Mouse (Mus musculus) brain, adult 2 months (tissue): ENCODE data around the gene Neb.
A peak's percentile ranks its signal among the peaks of the same experiment; 100 is the strongest.

Experiments used
- DNase-seq: peaks from one replicate; pipeline ENCODE4 v3.0.0; 2011; ENCODE audit warnings: low read depth, low spot score

Neb gene

DNA sequence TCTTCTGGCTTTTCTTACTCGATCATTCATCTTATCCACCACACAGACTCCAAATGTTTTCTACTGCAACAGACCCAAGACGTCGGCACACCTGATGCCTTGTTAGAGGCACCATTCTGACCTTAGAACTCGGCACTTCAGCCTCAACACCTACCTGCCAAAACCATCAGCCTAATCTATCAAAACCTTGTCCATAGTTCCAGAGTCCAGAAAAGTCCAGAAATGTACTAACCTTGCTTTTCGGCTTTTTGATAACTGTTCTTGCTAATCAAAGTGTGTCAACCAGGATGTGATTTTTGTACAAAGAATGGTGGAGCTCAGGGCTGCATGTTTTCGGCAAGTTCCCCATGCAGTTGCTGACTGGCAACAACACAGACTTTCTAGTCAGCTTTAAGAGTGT is 3.6 kb downstream of the Neb start:
- DNase-seq = no peak

DNA sequence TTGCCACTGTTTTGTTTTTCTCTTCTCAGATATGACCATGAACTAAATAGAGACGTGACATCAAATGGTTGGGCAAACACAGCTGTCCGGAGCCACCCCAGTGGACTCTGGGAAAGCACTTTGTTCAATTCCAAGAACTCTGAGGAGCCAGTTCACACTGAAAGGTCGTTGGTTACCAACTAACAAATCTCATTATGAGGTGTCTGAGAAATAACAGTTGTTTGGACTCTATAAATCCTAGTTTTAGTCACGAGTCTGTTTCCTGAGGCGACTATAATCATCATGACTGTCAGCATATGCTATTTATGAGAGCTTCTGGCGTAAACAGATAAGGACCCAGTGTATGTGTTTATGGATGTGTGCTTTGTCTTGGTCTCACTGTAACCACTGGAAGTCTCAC is 5.8 kb downstream of the Neb start:
- no peak for DNase-seq

DNA sequence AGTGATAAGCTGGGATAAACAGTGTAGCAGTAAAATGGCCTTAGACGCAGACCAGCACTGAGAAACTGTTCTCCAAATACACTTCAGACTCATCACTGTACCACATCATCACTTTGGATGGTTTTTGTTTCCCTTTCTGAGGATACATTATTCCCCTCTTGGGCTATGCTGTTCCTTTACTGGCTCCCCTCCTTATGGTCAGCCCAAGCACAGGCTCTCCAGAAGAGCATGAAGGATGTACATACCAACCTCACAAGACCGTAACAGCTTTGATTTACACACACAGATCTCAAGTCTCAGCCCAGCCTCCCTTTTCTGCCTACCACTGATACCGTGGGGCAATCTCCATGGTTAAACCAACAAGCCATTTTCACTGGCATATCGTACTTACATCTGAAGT is 6.2 kb downstream of the Neb start:
- no peak for DNase-seq

DNA sequence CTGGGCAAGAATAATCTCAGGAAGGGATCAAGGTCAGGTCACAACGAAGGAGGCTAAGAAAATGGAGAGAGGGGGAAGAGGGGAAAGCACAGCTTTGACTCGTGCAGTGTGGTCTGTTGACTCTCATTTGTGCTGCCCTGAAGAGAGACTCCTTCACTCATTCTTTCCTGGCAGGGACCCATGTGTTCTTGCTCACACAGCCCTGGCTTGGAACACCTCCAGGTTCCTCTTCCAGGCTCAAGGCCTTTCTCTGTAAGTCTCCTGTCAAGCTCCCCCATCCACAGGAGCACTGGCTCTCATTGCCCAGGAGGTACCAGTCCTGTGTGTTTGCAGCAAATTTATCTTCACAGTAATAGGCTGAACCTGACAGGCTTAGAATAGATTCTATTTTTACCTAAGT is 7.2 kb downstream of the Neb start:
- DNase-seq = peak; percentile 78

DNA sequence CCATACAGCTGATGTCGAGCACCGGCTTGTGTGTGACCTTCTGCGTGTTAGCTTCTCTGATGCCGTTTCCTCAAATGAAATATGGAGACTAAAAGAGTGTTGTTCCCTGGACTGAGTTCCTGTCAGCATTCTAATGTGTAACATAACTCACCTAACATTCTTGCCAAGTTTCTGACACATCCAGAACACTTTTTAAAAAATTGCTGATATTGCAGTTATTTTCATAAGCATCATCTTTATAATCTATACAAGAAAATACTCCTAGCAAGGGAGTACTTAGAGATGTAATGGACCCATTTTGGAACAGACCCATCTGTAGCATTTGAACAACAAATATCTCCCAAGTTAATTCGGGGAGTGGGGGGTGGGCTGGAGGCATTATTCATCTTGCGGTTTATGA is 8.7 kb downstream of the Neb start:
- DNase-seq = no peak

DNA sequence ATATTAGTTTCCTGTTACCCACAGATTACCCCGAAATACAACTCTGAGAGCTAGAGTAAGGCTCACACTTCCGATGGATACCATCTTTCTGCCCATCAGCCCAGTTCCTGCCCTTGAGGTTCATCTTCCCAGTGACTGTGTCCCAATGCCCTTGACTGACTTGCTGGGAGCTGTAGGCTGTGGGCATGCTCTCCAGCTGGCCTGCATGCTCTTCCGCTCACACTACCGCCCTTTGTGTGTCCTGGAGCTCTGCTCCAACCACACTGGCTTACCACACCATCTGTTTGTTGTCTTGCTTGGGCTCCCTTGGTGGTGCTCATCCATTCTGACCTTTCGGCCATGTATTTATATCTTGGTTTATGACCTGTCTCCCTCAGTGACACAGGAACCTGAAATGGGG is 10.6 kb downstream of the Neb start:
- peak; percentile 20 for DNase-seq

DNA sequence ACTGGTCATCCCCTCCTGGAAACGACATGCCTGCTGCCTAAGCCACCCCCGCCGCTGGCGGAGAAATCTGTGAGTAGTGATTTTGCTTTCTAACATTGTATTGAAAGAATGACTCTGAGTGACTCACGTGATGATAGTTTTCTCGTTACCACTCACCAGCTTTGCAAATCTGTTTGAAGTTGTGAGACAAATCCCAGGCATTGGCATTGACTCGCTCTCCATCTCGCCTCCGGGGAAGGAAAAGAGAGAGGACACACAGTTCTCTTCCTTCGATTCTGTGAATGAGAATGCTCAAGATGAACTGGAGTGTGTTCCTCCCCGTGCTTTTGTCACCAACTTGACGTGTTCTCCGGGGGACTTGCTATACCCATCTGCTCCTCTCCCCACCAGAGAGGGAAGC is 11.0 kb downstream of the Neb start:
- peak; percentile 57 for DNase-seq

DNA sequence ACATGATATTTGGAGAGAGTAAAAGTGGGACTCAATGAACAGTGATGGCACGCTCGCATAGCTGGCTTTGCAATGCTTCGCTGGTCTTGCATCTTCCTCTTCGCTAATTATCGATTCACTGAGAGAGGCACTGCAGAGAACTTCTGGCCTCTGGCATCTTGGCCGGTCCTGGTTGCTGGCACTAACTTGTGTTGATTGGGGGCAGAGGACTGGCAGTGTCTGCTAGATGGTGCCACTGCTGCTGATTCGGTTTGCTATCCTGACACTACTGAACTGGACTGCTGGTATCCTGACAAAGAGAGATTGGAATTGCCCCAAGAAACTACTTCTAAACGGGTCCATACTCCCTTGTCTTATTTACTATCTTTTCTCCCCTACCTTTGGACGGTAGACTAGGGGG is 17.2 kb downstream of the Neb start:
- no peak for DNase-seq

DNA sequence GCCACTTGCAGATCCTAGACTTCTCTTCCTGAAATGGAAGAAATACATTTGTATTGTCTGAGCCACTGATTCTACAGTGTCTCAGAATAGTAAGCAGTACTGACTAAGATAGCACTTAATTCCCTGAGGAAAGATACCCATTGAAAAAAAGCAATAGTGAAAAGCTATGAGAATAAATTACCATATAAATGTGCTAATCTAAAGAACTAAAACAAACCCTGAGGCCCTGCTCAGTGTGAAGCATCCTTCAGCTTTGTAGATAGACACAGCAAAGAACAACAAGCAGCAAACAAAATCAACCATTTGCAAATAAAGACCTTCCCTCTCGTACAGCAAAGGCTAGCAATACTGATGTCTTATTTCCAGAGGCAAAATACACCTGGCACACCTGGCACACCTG is 18.6 kb downstream of the Neb start:
- DNase-seq = no peak

DNA sequence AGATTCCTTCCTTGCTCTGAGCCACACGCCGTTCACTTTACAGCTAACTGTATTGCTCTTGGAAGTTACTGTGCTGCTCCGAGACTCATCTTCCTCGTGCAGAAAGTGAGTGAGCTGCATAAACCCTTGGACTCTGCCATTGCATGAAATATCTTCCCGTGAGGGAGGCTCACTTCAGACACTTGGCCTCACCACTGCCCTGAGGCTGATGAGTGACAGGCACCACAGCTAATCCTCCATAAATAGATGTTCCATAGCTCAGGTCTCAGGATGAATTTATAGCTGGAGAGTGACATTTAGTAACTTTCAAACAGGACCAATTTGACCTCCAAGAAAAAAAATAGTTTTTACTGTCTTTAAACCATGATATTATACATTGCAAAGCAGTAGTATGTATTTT is 20.1 kb downstream of the Neb start:
- no peak for DNase-seq

DNA sequence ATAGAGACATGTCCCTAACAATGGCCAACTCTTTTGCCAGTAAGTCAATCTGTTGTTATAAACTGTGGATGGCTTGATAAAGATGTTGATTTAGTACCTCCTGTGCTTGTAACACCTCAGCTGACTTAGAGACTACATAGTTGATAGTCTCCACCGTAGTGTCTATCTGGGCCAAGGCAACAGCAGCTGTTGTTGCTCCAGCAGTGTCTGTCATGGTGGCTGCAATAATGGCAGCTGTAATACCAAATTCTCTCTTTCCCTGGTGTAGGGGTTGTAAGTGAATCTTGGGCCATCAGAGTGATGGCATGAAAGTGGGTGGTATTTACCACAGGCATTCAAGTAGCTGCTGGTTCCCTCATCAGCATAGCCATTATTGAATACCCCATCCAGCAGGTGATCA is 27.2 kb downstream of the Neb start:
- DNase-seq = no peak

DNA sequence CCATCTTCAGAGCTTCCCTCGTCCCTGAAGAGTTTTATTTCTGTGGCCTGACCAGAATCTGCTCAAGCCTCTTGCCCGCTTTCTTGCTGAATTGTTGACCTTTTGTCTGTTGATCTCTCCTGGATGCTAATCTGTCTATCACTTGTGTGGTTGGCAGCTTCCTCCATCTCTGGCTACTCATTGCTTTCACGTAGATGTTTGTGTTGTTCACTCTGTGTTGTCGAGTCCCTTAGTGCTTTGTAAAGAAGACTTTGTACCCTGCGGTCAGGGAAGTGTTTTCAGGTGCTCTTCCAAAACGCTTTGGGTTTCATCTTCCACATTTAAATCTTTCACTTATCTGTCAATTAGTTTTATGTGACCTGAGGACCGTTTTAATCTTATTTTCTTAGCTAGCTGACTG is 37.3 kb downstream of the Neb start:
- no peak for DNase-seq

DNA sequence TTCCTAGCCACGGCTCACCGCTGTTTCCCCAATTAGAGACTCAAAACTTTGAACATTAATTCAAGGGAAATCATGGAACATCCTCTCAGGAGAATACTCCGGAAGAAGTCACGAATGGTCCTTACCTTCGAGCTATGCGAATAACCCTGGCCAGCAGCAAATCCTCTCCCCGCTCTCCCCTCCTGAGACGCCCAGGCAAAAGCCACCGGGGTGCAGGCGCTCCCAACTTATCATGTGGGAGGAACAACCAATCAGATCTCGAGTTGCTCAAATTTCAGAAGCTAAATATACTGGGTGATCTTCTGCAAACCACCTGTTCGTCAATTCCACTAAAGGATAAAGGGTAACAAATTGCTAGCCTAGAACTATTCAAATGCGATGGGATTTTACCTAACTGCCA is 42.7 kb downstream of the Neb start:
- no peak for DNase-seq

DNA sequence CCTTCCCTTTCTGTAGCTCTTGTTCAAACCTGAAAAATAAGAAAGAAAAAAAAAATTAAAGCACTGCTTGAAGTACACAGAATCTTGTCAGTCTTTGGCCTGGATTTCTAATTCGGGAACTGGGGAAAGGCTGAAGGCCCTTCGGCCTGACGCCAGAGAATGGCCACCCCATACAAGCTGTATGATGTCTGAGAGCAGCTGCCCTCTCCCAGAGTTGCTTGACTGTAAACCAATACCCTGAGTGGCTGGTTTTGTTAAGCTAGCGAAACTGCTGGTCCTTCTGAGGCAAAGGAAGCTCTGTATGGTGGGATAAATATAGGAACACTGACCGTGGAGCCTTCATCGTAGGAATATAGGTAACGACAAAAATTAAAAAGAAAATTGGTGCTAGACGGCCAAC is 43.2 kb downstream of the Neb start:
- DNase-seq = no peak

DNA sequence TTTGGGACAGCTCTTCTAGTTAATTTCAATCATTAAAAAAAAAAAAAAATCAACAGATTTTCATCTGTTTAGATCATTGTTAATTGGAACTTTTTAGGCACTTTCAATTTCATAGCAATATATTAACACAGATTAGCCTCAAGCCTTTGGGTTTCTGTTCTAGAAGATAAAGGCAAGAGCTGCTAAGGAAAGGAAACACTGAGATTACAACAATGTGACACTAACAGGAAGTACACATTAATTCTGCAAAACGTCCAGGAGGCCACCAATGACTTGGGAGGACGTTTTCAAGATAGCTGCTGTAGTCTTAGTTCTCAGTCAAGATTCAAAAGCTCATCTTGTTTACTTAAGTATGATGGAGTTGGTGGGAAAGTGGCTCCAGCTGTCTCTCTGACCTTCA is 44.7 kb downstream of the Neb start:
- DNase-seq = no peak

DNA sequence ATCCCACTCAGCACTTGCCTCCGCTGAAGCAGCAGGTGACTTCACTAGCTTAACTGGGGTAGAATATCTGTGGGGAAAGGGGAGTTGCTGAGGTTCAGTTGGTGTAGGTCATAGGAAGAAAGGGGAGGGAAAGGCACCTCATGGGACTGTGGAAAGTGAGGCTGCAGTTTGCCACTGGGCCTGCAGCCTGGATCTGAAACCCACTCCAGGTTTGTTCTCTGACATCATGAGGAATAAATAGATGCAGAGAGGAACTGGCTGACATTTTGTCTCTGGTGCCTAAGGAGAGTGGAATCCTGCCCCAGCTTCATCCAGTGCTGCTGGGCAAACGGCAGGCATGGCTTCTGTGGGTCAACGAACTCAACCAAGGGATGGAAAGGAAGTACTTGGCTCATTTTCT is 46.5 kb downstream of the Neb start:
- no peak for DNase-seq

DNA sequence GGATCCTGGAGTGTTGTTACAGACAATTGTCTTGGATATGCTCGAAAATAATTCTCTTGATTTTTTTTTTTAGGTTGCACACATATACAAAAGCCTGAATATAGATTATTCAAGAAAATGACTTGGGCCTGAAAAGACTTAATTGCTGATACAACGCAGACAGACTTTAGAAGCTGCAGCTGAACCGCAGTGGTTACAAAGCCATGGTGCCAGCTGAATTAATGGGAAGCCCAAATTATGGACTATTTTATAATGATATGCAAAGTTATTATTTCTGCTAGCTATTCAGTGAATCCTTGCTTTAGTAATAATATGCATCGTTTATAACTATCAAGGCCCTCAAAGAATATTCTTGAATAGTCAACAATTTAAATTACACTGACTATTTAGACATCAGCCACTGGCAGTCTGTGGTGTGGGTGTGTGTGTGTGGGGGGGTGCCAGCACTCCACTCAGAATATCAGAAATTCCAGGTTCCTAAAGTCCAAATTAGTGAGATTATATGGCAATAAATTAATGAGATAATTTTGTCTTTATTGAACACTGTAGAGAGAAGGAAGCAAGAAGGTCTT is 50.9 kb downstream of the Neb start:
- DNase-seq = no peak

DNA sequence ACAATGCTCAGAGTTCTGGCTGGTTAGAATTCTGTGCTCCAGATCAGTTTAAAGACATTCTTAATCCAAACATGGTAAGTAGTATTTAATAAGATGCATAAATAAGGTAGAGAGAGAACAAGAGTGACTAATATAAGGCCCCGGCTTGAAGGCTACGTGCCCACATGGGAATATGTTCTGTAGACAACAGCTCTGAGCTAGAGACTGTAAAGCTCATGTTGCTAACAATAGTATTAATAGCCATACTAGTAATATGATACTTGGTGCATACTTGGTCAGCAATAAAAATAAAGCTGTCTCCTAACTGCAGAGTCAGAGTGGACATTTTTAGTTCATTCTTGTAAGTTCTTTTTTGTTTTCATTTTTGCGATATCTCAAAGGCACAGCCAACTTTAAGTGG is 56.4 kb downstream of the Neb start:
- no peak for DNase-seq

DNA sequence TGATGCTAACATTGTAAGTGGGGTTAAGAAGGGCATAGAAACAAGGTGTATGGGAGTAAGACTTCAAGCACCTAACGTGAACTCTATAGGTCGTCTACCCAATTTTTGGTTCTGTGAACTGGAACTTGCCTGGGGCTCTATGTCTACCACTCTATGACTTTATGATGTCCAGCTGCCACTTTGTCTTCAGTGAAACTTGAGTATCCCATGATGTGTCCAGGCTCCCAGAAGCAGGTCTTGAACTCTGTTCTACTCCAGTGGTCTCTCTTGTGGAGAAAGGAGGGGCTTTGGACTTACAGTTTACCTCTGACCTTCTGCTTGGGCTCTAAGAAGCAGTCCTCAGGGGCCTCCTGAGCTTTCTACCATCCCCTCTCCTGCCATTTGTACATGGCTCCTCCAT is 58.1 kb downstream of the Neb start:
- DNase-seq = no peak

DNA sequence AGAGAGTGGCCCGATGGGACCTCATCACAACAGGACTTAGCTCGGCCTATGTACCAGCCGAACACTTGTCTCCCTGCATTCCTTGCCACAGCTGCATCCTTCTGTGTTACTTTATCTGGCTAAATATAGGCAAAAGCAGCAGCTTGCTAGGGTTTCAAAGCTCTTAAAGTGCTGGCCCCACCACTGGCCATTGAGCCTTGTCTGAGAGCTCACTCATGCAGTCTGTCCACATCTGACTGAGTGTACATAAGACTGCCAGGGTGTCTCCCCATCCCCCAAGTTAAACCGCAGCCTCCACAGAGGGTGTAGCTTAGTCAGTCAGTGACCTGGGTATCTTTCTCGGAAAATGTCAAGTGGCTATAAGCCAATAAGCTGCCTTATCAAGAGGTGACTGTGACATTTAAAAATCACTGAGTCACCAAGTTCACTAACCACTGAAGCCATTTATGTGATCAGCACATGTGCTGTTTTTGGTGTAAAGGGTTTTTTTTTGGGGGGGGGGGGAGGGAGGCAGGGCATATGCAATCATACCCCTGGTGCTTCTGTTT is 59.2 kb downstream of the Neb start:
- peak; percentile 13 for DNase-seq

DNA sequence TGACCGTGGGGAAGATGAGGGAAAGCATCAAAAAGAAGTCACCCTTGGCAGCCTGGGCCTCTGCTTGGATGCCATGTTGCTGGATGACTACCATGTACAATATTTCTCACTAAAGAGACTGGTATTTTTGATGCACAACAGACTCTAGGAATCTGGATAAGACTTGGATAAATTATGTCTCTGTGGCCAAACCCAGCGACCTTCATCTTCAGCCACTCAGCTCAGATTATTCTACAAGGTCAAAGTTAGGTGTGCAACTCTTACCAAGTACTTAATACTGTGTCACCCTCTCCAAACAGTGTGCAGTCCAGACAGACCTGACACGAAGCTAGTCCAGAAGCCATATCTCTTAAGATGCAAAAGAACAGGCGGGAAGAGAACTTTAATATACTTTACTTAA is 60.8 kb downstream of the Neb start:
- no peak for DNase-seq

DNA sequence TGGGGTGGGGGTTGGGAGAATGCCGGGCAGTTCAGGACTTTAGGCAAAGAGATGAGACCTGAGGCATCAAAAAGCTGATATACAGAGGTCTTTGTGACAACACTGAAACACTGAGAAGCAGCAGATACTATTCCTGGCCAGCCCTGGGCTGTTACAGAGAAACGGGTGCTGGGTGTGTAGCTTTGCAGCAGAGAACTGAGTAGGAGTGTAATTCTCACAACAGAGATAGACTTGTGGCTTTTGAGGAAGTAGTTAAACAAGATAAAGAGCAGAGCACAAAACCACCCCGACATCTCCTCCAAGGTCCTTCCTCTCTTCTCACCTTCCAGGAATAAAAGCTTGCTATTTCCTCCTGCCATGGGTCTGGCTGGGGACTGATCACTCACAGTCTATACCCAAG is 62.5 kb downstream of the Neb start:
- DNase-seq = peak; percentile 26

DNA sequence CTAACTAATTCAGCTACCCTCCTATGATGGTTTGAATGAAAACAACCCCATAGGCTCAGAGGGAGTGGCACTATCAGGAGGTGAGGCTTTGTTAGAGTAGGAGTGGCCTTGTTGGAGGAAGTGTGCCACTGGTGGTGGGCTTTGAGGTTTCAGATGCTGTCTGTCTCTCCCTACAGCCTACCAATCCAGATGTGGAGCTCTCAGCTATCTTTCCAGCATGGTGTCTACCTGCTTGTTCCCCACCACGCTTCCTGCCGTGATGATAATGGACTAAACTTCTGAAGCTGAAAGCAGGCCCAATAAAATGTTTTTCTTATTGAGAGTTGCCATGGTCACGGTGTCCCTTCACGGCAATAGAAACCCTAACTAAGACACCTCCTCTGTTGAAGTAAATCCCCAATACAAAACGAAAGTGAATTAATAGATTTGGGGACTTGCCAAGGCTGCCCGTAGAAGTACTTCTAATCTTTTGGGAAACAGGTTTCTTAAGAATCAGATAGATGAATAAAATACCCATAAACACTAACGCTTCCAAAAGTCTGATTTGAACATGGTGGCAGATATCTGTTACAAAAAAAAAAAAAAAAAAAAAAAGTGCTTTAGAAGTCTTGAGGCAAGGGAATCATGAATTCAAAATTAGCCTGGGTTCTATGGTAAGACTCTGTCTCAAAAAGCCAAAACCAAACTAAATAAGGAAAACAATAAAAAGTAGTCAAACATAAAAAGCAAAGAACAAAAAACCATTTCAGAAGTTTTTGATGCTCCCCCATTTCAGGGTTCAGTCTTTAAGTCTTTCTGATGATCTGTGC is 63.1 kb downstream of the Neb start:
- no peak for DNase-seq

DNA sequence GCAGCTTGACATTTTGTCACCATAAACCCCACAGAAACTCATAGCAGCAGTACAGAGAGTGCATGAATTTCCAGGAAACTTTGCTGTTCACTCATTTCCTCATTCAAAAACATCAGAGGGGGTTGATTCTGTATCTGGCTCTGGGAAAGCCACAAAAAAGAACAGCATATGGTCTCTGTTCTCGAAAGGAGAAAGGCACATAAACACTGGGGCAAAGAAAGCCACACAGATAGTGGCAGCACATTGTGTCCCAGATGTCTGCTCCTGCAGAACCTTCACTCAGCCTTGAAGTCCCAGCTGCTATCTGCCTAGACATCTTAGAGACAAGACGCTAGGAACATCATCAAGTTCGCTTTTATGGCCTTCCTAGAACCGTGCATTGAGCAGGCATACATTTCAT is 67.5 kb downstream of the Neb start:
- peak; percentile 57 for DNase-seq
